Mouse (Mus musculus): Measurements from ENCODE around the gene Bmp4. TPM values are rescaled to one million over a fixed set of nuclear protein-coding genes. Genes with fewer than 3 reads are reported as not detected.

The Bmp4 gene
- polyA plus RNA-seq, 1 experiment, result 4.9 TPM

DNA sequence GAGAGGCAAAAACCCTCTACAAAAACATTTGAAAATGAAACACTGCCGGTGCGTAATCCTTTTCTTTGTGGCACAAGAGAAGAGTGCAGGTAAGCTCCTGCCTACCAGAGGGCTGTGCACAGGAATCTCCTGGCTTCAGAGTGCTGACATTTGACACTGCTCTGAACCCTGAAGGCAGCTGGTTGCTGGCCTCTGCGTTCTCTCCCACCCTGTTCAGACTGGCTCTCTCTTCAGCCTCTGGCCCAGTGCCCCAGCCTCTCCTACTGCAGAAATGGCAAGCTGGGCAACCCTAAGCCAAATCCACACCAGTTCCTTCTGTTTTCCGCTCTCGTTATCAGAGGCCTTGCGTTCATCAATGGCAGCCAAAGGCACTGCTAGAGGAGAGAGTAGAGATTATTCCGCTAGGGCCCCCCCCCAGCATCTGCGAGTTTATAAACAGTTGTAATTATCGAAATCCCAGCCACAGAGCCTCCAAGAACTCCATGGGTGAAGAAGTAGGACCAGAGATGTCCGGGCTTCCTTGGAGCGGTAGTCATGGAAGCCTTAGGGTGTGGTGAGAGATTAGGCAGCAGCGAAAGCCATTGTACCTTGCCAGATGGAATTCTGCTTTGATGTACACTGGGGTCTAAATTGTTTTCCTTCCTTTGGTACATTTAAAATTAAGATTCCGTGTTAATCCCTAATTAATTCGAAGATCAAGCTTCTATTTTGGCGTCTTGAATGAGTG lies 28.1 kb upstream of the Bmp4 start:
- WGBS, result 59% methylated on average over 15 of the region's 15 CpGs
- DNase-seq, result no peak
- Histone ChIP-seq H3K4me3 (replicated peaks; ENCODE audit: insufficient read depth, low read depth, low read length) (no peak overlapping the region), H3K4me1 (ENCODE audit: control insufficient read depth, insufficient read depth, low read length) (no peaks in the 10 kb centered on the region), H3K27me3 (ENCODE audit: control insufficient read depth, insufficient read depth, low read length) (no peaks in the 10 kb centered on the region), H3K27ac (ENCODE audit: insufficient read depth, low read length) (no peak overlapping the region)
- TF ChIP-seq POLR2A (IDR thresholded peaks at IDR 0.05; ENCODE audit: borderline replicate concordance, insufficient read depth, low read length), result no peak
- TF ChIP-seq CTCF (IDR thresholded peaks at IDR 0.05; ENCODE audit: borderline replicate concordance, insufficient read depth, low read depth, low read length), result no peak

DNA sequence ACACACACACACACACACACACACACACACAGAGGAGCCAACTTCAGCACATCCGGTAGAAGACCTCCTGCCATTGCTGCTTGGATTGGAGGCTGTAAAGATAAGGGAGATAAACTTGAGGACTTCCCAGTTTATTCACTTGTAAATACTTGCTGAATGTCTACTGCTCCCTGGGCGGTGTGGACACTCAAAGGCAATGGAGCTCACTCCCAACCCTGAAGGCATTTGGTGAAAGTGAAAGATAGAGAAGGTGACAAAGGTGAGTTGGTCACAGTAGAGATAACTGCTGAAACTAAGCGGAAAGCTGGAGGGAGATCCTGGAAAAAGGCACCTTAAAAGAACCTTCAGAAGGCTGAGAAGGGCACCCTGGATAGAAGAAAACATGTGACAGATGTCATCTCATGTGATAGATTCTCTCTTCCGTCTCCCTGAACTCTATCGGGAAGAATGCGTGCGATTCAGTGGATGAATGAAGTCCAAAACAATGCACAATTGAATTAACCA lies 22.1 kb upstream of the Bmp4 start:
- no peak for TF ChIP-seq CTCF (IDR thresholded peaks at IDR 0.05; ENCODE audit: borderline replicate concordance, insufficient read depth, low read depth, low read length)
- TF ChIP-seq POLR2A (IDR thresholded peaks at IDR 0.05; ENCODE audit: borderline replicate concordance, insufficient read depth, low read length), result no peak
- Histone ChIP-seq H3K27me3 (ENCODE audit: control insufficient read depth, insufficient read depth, low read length) (no peaks in the 10 kb centered on the region), H3K4me1 (ENCODE audit: control insufficient read depth, insufficient read depth, low read length) (no peaks in the 10 kb centered on the region), H3K4me3 (replicated peaks; ENCODE audit: insufficient read depth, low read depth, low read length) (no peak overlapping the region), H3K27ac (ENCODE audit: insufficient read depth, low read length) (no peak overlapping the region)
- WGBS, result 78% methylated on average over 7 of the region's 7 CpGs
- no peak for DNase-seq

DNA sequence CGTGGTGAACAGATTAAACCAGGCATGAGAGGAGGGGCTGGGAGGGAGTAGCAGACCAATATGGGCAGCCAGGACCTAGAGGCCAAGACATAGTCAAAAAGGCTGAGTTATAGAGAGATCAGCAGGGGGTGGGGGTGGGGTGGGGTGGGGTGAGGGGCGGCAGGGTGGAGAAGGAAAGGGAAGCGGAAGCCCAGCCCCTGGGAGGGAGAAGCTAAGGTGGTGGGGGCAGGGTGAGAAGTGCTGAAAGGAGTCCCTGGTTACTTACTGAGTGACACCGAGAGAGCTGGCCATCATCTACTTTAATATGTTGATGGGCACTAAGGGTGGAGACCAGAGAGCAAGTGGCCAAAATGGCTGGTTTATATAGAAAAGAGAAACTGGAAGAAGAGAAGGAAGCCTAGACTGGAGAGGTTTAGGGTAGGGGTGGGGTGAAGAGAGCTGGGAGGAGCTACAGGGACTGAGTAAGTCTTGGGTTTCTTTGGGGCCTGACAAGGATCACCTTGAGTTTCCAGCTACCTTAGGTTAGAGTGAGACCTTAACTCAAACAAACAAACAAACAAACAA lies 20.2 kb upstream of the Bmp4 start:
- DNase-seq, result no peak
- no peaks in the 10 kb centered on the region for H3K4me1 ChIP-seq (ENCODE audit: control insufficient read depth, insufficient read depth, low read length)
- 68% methylated on average over 4 of the region's 4 CpGs for WGBS
- no peaks in the 10 kb centered on the region for H3K27me3 ChIP-seq (ENCODE audit: control insufficient read depth, insufficient read depth, low read length)
- no peak overlapping the region for H3K4me3 ChIP-seq (replicated peaks; ENCODE audit: insufficient read depth, low read depth, low read length)
- H3K27ac ChIP-seq (ENCODE audit: insufficient read depth, low read length), result no peak overlapping the region
- no peak for TF ChIP-seq CTCF (IDR thresholded peaks at IDR 0.05; ENCODE audit: borderline replicate concordance, insufficient read depth, low read depth, low read length)
- TF ChIP-seq POLR2A (IDR thresholded peaks at IDR 0.05; ENCODE audit: borderline replicate concordance, insufficient read depth, low read length), result no peak

DNA sequence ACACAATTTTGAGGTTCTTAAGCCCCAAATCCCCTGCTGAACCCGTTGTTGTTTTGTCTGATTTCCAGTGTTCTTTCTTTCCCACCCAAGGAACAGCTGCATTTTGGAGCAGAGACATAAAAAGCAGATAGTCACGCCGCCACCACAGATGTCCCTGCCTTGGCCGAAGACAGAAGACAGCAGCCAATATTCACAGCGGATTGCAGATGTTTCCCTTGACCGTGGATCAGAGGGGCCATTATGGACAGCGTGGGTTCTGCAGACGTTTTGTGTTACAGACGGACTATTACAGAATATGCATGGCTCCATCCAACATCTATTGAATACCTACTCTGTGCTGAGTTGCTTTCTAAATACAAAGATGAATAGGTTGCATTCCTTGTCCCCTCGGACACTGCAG lies 18.5 kb upstream of the Bmp4 start:
- TF ChIP-seq CTCF (IDR thresholded peaks at IDR 0.05; ENCODE audit: borderline replicate concordance, insufficient read depth, low read depth, low read length) (no peak), POLR2A (IDR thresholded peaks at IDR 0.05; ENCODE audit: borderline replicate concordance, insufficient read depth, low read length) (no peak)
- no peak for DNase-seq

DNA sequence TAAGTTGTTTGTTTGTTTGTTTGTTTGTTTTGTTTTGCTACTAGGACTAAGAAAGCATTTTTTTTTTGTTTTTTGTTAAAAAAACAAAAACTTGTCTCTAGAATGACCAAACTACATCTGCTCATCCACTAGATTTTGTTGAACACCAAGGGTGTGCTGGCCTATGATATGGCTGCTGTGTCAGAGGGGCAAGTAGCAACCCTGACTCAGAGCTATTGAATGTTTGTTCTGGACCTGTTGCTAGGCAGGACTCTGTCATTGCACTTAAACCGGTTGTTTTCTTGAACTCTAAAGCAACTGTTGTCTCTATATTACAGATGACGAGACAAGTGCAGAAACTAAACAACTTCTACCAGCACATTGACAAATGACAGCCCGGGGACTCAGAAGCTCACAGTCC lies 17.9 kb upstream of the Bmp4 start:
- no peaks in the 10 kb centered on the region for H3K27me3 ChIP-seq (ENCODE audit: control insufficient read depth, insufficient read depth, low read length)
- WGBS, result 88% methylated on average over 3 of the region's 3 CpGs
- H3K4me3 ChIP-seq (replicated peaks; ENCODE audit: insufficient read depth, low read depth, low read length), result no peak overlapping the region
- no peaks in the 10 kb centered on the region for H3K4me1 ChIP-seq (ENCODE audit: control insufficient read depth, insufficient read depth, low read length)
- no peak overlapping the region for H3K27ac ChIP-seq (ENCODE audit: insufficient read depth, low read length)
- TF ChIP-seq CTCF (IDR thresholded peaks at IDR 0.05; ENCODE audit: borderline replicate concordance, insufficient read depth, low read depth, low read length) (no peak), POLR2A (IDR thresholded peaks at IDR 0.05; ENCODE audit: borderline replicate concordance, insufficient read depth, low read length) (no peak)
- no peak for DNase-seq

More for the DNA sequence above, 18.5 kb upstream of the Bmp4 start:
- 72% methylated on average over 10 of the region's 10 CpGs for WGBS
- Histone ChIP-seq H3K27ac (ENCODE audit: insufficient read depth, low read length) (no peak overlapping the region), H3K4me3 (replicated peaks; ENCODE audit: insufficient read depth, low read depth, low read length) (no peak overlapping the region), H3K27me3 (ENCODE audit: control insufficient read depth, insufficient read depth, low read length) (no peaks in the 10 kb centered on the region), H3K4me1 (ENCODE audit: control insufficient read depth, insufficient read depth, low read length) (no peaks in the 10 kb centered on the region)

DNA sequence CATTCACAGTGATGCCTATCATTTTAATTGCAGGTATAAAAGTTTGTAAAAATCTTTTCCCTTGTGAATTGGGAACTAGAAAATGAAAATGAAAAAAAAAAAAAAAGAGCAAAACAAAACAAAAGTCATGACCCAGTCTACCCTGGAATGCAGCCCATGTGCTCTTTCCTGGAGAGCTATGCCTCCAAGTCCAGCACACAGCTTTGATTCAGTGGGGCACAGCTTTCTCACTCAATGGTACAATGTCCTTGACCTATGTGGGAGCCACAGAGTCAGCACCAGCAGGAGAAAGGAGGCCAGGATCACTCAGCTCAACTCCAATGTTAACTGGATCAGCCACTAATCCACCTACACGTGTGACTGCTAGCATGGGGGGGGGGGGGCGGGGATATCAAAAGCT lies 9.5 kb upstream of the Bmp4 start:
- 78% methylated on average over 2 of the region's 2 CpGs for WGBS
- Histone ChIP-seq H3K4me3 (replicated peaks; ENCODE audit: insufficient read depth, low read depth, low read length) (no peak overlapping the region), H3K4me1 (ENCODE audit: control insufficient read depth, insufficient read depth, low read length) (no peaks in the 10 kb centered on the region), H3K27ac (ENCODE audit: insufficient read depth, low read length) (no peak overlapping the region), H3K27me3 (ENCODE audit: control insufficient read depth, insufficient read depth, low read length) (no peaks in the 10 kb centered on the region; the same call in 1 of the 2 replicates)
- no peak for DNase-seq
- TF ChIP-seq CTCF (IDR thresholded peaks at IDR 0.05; ENCODE audit: borderline replicate concordance, insufficient read depth, low read depth, low read length) (no peak), POLR2A (IDR thresholded peaks at IDR 0.05; ENCODE audit: borderline replicate concordance, insufficient read depth, low read length) (no peak)

DNA sequence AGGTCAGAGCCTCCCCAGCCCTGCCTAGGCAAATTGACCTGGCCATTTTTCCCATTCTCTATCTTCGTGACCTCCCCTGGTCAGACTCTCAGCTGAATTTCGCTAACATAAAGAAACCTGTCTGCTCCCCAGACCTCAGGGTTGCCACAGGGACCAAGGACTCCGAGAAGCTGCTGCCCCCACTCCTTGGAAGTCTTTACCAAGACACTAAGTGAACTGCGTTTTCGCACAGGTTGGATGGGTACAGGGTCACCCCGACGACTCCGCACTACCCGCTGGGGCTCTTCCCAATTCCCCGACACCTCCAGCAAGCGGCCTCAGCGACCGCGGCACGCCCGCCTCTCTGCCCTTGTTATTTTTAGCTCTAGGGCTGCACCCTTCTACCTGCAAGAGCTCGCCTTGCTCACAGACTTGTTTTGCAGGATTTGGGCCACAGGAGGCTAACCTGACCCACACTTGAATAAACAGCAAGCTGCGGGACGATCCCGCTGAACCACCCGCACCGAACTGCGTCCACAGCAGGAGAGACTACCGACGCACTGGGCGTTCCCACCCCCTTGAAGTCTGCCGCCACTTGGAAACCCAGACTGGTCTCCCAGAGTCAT lies 7.7 kb upstream of the Bmp4 start:
- Histone ChIP-seq H3K27me3 (ENCODE audit: control insufficient read depth, insufficient read depth, low read length) (no peaks in the 10 kb centered on the region; the same call in 1 of the 2 replicates), H3K4me3 (replicated peaks; ENCODE audit: insufficient read depth, low read depth, low read length) (peak overlapping the region; percentile 7), H3K4me1 (ENCODE audit: control insufficient read depth, insufficient read depth, low read length) (no peaks in the 10 kb centered on the region), H3K27ac (ENCODE audit: insufficient read depth, low read length) (no peak overlapping the region)
- DNase-seq, result no peak
- 6% methylated on average over 27 of the region's 27 CpGs for WGBS
- TF ChIP-seq POLR2A (IDR thresholded peaks at IDR 0.05; ENCODE audit: borderline replicate concordance, insufficient read depth, low read length), result no peak
- no peak for TF ChIP-seq CTCF (IDR thresholded peaks at IDR 0.05; ENCODE audit: borderline replicate concordance, insufficient read depth, low read depth, low read length)
